28 mouse cellular contexts compared by ENCODE assay signal in genomic region chr11:55946028-55946427, GRCm38 (mm10).
A peak's percentile ranks its signal among the peaks of the same experiment; 100 is the strongest.
DNase-seq lines count a peak whose midpoint lies in the region; ATAC-seq and TF ChIP-seq lines count a peak whose summit lies in the region.
"Had no signal": no experiment of that assay in that cellular context is flagged by ENCODE, and none has a peak within 500 bp of the region (broad histone marks: within the 10 kb centered on the region; RNA-seq: fewer than 3 reads in every experiment).

No protein-coding gene starts in this region.

- no peak for TF ChIP-seq EP300 in lung, postnatal 0 days (IDR thresholded peaks at IDR 0.05)
- TF ChIP-seq EP300 in ES-Bruce4 (IDR thresholded peaks at IDR 0.05; ENCODE audit: insufficient read depth, low read depth, low read length): no peak

- no peak for TF ChIP-seq CTCF in lung, embryonic 14.5 days (IDR thresholded peaks at IDR 0.05; ENCODE audit: low read depth)
- no peak for TF ChIP-seq CTCF in lung, postnatal 0 days (IDR thresholded peaks at IDR 0.05)
- TF ChIP-seq CTCF in ES-Bruce4 (IDR thresholded peaks at IDR 0.05; ENCODE audit: low read depth, low read length): no peak

- no peak overlapping the region for H3K27ac ChIP-seq in lung, embryonic 14.5 days (ENCODE audit: low read depth)
- H3K27ac ChIP-seq in lung, postnatal 0 days (ENCODE audit: low read length): no peak overlapping the region
- 0 out of 2 replicates have a peak overlapping the region, but pooled peaks have one; percentile 12 for H3K27ac ChIP-seq in ES-Bruce4 (ENCODE audit: insufficient read depth, low read length)
- 0 out of 2 replicates have a peak overlapping the region, but pooled peaks have one; percentile 24 for H3K27ac ChIP-seq in neural tube, embryonic 15.5 days (replicated peaks)
- H3K27ac ChIP-seq: embryonic facial prominence, embryonic 10.5 days; embryonic facial prominence, embryonic 13.5 days; forebrain, embryonic 12.5 days; forebrain, embryonic 15.5 days; heart, embryonic 15.5 days; hindbrain, embryonic 10.5 days; hindbrain, embryonic 13.5 days had no signal

- no peak overlapping the region for H3K4me2 ChIP-seq in lung, embryonic 14.5 days
- no peak overlapping the region for H3K4me2 ChIP-seq in lung, postnatal 0 days (replicated peaks; ENCODE audit: low read depth, low read length)
- H3K4me2 ChIP-seq in neural tube, embryonic 15.5 days: no peak overlapping the region
- H3K4me2 ChIP-seq: embryonic facial prominence, embryonic 13.5 days; forebrain, embryonic 12.5 days; forebrain, embryonic 15.5 days; heart, embryonic 12.5 days; heart, embryonic 15.5 days had no signal

- no peaks in the 10 kb centered on the region for H3K36me3 ChIP-seq in lung, embryonic 14.5 days (ENCODE audit: insufficient read depth)
- no peaks in the 10 kb centered on the region for H3K36me3 ChIP-seq in lung, postnatal 0 days (ENCODE audit: insufficient read depth, low read length)
- H3K36me3 ChIP-seq in ES-Bruce4 (ENCODE audit: control insufficient read depth, insufficient read depth, low read length, poor library complexity, severe bottlenecking): no peaks in the 10 kb centered on the region
- no peaks in the 10 kb centered on the region for H3K36me3 ChIP-seq in neural tube, embryonic 15.5 days
- H3K36me3 ChIP-seq: embryonic facial prominence, embryonic 10.5 days; embryonic facial prominence, embryonic 13.5 days; forebrain, embryonic 12.5 days; forebrain, embryonic 15.5 days; G1E; heart, embryonic 12.5 days; heart, embryonic 15.5 days; hindbrain, embryonic 10.5 days; hindbrain, embryonic 13.5 days had no signal

- WGBS in lung, embryonic 14.5 days: 26% methylated on average over 3 of the region's 3 CpGs
- WGBS in lung, postnatal 0 days: 38% methylated on average over 3 of the region's 3 CpGs
- WGBS in neural tube, embryonic 15.5 days: 63% methylated on average over 3 of the region's 3 CpGs

- no peak overlapping the region for H3K9ac ChIP-seq in lung, embryonic 14.5 days
- H3K9ac ChIP-seq in lung, postnatal 0 days (replicated peaks; ENCODE audit: low read depth): no peak overlapping the region
- H3K9ac ChIP-seq in ES-Bruce4 (ENCODE audit: low read depth, poor library complexity, severe bottlenecking): no peak overlapping the region
- no peak overlapping the region for H3K9ac ChIP-seq in neural tube, embryonic 15.5 days (replicated peaks)
- H3K9ac ChIP-seq: embryonic facial prominence, embryonic 13.5 days; forebrain, embryonic 12.5 days; forebrain, embryonic 15.5 days; heart, embryonic 12.5 days; heart, embryonic 15.5 days; hindbrain, embryonic 13.5 days had no signal

- H3K27me3 ChIP-seq in lung, embryonic 14.5 days (ENCODE audit: insufficient read depth, low read length): no peaks in the 10 kb centered on the region
- no peaks in the 10 kb centered on the region for H3K27me3 ChIP-seq in lung, postnatal 0 days (replicated peaks; ENCODE audit: insufficient read depth, low read length)
- H3K27me3 ChIP-seq in ES-Bruce4 (ENCODE audit: control insufficient read depth, insufficient read depth, low read length, poor library complexity, severe bottlenecking): no peaks in the 10 kb centered on the region
- no peaks in the 10 kb centered on the region for H3K27me3 ChIP-seq in neural tube, embryonic 15.5 days (replicated peaks)
- H3K27me3 ChIP-seq: embryonic facial prominence, embryonic 13.5 days; forebrain, embryonic 12.5 days; forebrain, embryonic 15.5 days; heart, embryonic 12.5 days; heart, embryonic 15.5 days; hindbrain, embryonic 13.5 days had no signal

- peak; percentile 52; the same call in 1 of the 2 replicates for ATAC-seq in lung, embryonic 14.5 days (ENCODE audit: insufficient read depth)
- ATAC-seq in lung, postnatal 0 days: peak; percentile 25; the same call in 1 of the 2 replicates
- no peak for ATAC-seq in neural tube, embryonic 15.5 days (ENCODE audit: low FRiP score)
- ATAC-seq: forebrain, embryonic 15.5 days; Patski had no signal

- no peak for TF ChIP-seq POLR2A in ES-Bruce4 (IDR thresholded peaks at IDR 0.05; ENCODE audit: insufficient read depth, low read length)

- no peaks in the 10 kb centered on the region for H3K4me1 ChIP-seq in lung, embryonic 14.5 days (ENCODE audit: insufficient read depth)
- H3K4me1 ChIP-seq in lung, postnatal 0 days (ENCODE audit: insufficient read depth, low read depth, low read length): no peaks in the 10 kb centered on the region
- peaks cover 22% of the 10 kb centered on the region for H3K4me1 ChIP-seq in ES-Bruce4 (ENCODE audit: control insufficient read depth, insufficient read depth, low read length)
- H3K4me1 ChIP-seq in neural tube, embryonic 15.5 days: peaks cover 17% of the 10 kb centered on the region
- H3K4me1 ChIP-seq: embryonic facial prominence, embryonic 10.5 days; embryonic facial prominence, embryonic 13.5 days; forebrain, embryonic 12.5 days; forebrain, embryonic 15.5 days; heart, embryonic 12.5 days; heart, embryonic 15.5 days; hindbrain, embryonic 10.5 days had no signal

- no peaks in the 10 kb centered on the region for H3K9me3 ChIP-seq in lung, embryonic 14.5 days (ENCODE audit: low read depth, low read length)
- H3K9me3 ChIP-seq in lung, postnatal 0 days (ENCODE audit: low read length): no peaks in the 10 kb centered on the region
- H3K9me3 ChIP-seq in ES-Bruce4 (replicated peaks; ENCODE audit: control insufficient read depth, insufficient read depth, low read length, poor library complexity, severe bottlenecking): peaks cover 7% of the 10 kb centered on the region; the same call in 1 of the 2 replicates
- H3K9me3 ChIP-seq in neural tube, embryonic 15.5 days (replicated peaks): no peaks in the 10 kb centered on the region
- H3K9me3 ChIP-seq: embryonic facial prominence, embryonic 10.5 days; embryonic facial prominence, embryonic 13.5 days; forebrain, embryonic 12.5 days; forebrain, embryonic 15.5 days; heart, embryonic 15.5 days; hindbrain, embryonic 10.5 days; hindbrain, embryonic 13.5 days had no signal

- no peak overlapping the region for H3K4me3 ChIP-seq in lung, embryonic 14.5 days (ENCODE audit: low read depth, low read length)
- H3K4me3 ChIP-seq in lung, postnatal 0 days (ENCODE audit: low read depth, low read length): no peak overlapping the region
- no peak overlapping the region for H3K4me3 ChIP-seq in ES-Bruce4 (ENCODE audit: low read depth, low read length)
- H3K4me3 ChIP-seq in neural tube, embryonic 15.5 days (replicated peaks): no peak overlapping the region
- H3K4me3 ChIP-seq: embryonic facial prominence, embryonic 10.5 days; embryonic facial prominence, embryonic 13.5 days; erythroblast, embryonic 14.5 days; forebrain, embryonic 12.5 days; forebrain, embryonic 15.5 days; heart, embryonic 12.5 days; heart, embryonic 15.5 days; hindbrain, embryonic 10.5 days; hindbrain, embryonic 13.5 days had no signal

- peak; percentile 69 for DNase-seq in lung, embryonic 14.5 days
- DNase-seq in lung, postnatal 14 days: no peak
- peak; percentile 54 for DNase-seq in lung, postnatal 0 days (ENCODE audit: low spot score)
- DNase-seq in lung, postnatal 36 days: no peak
- no peak for DNase-seq in right cerebral cortex, adult 18-20 months
- DNase-seq: adrenal gland, postnatal 14 days; cerebellum, adult 11 months; cerebellum, adult 8-10 months; cerebellum, postnatal 10 days; cerebellum, postnatal 36 days; embryo, embryonic 11 days; gastrocnemius, postnatal 25 days; heart, adult 18-20 months; heart, postnatal 10 days; heart, postnatal 36 days had no signal

Comparison
In these comparisons a context has a peak if more than half of its experiments do, and no peak if none do; other contexts are left out.
1. DNase-seq: peak in lung, embryonic 14.5 days (single experiment) and lung, postnatal 0 days (single experiment); none in lung, postnatal 14 days (single experiment), lung, postnatal 36 days (single experiment) and right cerebral cortex, adult 18-20 months (single experiment).
2. H3K27ac ChIP-seq: peak in ES-Bruce4 (single experiment) and neural tube, embryonic 15.5 days (single experiment); none in lung, embryonic 14.5 days (single experiment) and lung, postnatal 0 days (single experiment).